Mouse (Mus musculus): ENCODE measurements around the gene Hist1h2bm. TPM values are rescaled to one million over a fixed set of nuclear protein-coding genes. Genes with fewer than 3 reads are reported as not detected.

Hist1h2bm gene
- not detected for polyA plus RNA-seq (2014; fragmentation: Illumina TruSeq; extraction: RNeasy Lipid Tissue Mini Kit (QIAGEN cat#74804); ENCODE audit: low replicate concordance)

DNA sequence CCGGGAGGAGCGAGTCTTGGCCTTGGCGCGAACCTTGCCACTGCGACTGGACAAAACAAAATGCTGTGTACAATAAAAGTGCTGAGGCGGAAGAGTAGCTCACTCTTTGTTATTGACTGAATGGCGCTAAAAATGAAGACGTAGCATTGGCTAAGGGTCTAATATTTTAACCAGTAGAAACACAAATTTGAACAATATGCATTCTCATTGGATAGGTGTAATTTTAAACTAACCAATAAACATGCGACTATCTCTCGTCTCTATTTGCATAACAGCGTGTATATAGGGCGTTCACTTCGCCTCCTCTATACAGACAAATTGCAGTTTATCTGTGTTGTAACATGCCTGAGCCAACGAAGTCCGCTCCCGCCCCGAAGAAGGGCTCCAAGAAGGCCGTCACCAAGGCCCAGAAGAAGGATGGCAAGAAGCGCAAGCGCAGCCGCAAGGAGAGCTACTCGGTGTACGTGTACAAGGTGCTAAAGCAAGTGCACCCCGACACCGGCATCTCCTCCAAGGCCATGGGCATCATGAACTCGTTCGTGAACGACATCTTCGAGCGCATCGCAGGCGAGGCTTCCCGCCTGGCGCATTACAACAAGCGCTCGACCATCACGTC lies at the start of gene Hist1h2bm:
TSS of gene Hist1h2bm (plus strand) at position 288 of the 616 bp plus-strand sequence.

DNA sequence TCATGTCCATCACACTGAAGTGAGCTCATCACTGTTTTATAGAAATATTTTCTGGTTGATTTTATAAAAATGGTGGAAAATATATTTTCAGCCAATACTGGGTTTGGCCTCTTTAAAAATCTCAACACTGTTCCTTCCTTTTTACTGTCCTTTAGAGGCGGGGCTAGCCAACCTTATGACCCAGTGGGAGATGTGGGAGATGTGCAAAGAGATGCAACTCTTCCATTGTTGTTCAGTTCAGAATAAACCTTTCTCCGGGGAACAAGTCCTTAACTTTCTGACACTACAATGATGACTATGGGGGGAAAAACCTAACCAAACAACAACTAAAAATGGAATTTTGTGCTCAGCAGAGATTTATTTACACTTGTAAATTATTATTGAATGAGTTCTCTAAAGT lies 44.5 kb upstream of the Hist1h2bm start, which contains the start of gene Olfr1360:
TSS of gene Olfr1360 (minus strand) at position 101 of the 400 bp plus-strand sequence.

DNA sequence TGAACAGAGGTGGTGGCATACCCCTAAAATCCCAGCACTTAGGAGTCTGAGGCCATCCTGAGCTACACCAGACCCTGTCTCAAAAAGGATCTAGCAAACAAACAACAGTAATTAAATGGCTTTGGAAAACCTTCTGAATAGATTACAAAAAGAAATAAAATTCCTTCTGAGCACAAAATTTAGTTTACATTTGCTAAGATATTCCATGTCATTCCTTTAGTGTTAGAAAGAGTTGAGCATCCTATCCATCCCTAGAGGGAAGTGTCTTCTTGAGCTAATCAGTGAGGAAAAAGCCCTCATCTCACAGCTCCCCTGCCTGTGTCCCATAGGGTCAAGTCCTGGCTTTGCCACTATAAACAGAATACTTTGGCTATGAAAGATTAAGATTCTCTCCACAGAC lies 24.0 kb upstream of the Hist1h2bm start, which contains the start of gene Olfr1359:
TSS of gene Olfr1359 (plus strand) at position 301 of the 400 bp plus-strand sequence.

DNA sequence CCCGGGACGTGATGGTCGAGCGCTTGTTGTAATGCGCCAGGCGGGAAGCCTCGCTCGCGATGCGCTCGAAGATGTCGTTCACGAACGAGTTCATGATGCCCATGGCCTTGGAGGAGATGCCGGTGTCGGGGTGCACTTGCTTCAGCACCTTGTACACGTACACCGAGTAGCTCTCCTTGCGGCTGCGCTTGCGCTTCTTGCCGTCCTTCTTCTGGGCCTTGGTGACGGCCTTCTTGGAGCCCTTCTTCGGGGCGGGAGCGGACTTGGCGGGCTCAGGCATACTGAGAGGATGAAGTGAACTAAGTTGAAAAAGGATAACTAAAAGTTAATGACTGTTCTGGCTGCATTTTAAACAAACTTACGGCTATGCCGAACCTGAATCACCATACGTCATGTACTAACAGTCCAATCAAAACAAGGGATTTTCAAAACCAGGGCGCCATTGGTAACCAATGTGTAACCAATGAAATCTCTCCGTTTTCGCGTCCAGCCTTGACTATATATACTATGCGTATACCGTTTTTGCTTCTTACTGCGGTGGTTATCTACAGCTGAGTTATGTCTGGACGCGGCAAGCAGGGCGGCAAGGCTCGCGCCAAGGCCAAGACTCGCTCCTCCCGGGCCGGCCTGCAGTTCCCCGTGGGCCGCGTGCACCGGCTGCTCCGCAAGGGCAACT lies 5.8 kb upstream of the Hist1h2bm start, which contains the start of the genes Hist1h2bl and Hist1h2ai:
TSS of gene Hist1h2bl (minus strand) at position 280 of the 676 bp plus-strand sequence.
TSS of gene Hist1h2ai (plus strand) at position 559 of the 676 bp plus-strand sequence.

DNA sequence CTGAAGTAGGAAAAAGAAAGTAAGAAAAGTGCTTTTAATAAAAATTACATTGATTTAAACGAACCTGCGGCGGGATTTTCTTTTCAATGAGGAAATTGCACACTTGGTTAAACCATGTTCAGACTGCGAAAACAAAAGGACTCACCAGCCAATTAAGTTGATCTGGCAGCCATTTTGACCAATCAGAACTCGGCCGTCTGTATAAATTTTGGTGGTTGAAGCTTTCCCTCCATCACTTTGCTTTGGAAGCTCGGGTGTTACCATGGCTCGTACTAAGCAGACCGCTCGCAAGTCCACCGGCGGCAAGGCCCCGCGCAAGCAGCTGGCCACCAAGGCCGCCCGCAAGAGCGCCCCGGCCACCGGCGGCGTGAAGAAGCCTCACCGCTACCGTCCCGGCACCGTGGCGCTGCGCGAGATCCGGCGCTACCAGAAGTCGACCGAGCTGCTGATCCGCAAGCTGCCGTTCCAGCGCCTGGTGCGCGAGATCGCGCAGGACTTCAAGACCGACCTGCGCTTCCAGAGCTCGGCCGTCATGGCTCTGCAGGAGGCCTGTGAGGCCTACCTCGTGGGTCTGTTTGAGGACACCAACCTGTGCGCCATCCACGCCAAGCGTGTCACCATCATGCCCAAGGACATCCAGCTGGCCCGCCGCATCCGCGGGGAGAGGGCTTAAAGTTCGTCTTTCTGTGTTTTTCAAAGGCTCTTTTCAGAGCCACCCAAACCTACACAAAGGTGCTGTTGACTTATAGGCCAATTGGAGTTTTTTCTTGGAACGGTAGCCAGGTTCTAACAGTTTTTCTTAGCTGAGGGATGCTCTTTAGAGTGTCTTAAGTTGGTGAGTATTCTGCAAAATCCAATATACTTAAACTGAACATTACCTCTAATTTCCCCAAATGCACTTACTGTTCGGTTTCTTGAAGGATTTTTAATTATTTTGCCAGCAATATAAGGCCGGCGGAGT lies 4.2 kb upstream of the Hist1h2bm start, which contains the start of gene Hist1h3h:
TSS of gene Hist1h3h (plus strand) at position 263 of the 961 bp plus-strand sequence.

DNA sequence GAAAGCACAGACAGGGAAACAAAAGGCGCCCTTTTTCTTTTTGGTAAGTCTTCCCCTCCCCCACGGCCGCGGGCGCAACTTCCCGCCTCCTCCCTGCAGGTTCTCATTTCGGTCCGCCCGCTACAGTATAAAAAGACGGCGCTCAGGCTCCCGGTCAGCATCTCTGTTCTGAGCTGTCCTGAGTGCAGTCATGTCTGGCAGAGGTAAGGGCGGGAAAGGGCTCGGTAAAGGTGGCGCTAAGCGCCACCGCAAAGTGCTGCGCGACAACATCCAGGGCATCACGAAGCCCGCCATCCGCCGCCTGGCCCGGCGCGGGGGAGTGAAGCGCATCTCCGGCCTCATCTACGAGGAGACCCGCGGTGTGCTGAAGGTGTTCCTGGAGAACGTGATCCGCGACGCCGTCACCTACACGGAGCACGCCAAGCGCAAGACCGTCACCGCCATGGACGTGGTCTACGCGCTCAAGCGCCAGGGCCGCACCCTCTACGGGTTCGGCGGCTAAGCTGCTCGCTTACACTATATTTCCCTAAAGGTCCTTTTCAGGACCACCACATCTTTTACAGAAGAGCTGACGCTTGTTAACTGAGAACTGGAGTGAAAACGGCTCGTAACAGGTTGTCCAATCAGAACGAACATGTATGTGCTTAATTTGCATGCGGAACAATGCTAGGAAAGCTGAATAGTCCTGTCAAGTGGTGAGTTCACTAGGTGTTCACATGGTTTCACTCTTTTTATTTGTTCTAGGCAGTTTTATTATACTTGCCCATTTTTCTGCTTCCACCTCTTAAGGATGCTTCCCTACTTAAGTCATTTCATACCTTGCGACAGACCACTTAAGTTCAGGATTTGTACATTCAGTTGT lies 13.3 kb downstream of the Hist1h2bm start, which contains the start of gene Hist1h4j:
TSS of gene Hist1h4j (plus strand) at position 159 of the 862 bp plus-strand sequence.

DNA sequence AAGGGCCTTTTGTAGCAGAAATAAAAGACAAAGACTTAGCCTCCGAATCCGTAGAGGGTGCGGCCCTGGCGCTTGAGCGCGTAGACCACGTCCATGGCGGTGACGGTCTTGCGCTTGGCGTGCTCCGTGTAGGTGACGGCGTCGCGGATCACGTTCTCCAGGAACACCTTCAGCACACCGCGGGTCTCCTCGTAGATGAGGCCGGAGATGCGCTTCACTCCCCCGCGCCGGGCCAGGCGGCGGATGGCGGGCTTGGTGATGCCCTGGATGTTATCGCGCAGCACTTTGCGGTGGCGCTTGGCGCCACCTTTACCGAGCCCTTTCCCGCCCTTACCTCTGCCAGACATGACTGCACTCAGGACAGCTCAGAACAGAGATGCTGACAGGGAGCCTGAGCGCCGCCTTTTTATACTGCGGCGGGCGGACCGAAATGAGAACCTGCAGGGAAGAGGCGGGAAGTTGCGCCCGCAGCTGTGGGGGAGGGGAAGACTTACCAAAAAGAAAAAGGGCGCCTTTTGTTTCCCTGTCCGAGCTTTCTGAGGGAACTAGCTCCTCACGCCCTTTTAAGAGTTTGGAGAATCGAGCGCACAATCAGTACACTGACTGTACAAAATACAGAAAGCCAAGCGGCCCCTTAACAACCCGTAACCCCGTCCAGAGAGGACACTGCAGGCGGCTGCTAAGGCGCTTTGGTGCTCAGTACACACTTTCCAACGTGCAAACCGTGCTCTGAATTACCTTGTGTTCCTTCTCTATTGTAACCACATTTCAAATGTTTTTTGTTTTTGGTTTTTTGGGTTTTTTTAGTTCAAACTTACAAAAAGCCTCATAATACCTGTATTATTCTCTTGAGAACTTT lies 28.5 kb downstream of the Hist1h2bm start, which contains the start of gene Hist1h4k:
TSS of gene Hist1h4k (minus strand) at position 347 of the 859 bp plus-strand sequence.

DNA sequence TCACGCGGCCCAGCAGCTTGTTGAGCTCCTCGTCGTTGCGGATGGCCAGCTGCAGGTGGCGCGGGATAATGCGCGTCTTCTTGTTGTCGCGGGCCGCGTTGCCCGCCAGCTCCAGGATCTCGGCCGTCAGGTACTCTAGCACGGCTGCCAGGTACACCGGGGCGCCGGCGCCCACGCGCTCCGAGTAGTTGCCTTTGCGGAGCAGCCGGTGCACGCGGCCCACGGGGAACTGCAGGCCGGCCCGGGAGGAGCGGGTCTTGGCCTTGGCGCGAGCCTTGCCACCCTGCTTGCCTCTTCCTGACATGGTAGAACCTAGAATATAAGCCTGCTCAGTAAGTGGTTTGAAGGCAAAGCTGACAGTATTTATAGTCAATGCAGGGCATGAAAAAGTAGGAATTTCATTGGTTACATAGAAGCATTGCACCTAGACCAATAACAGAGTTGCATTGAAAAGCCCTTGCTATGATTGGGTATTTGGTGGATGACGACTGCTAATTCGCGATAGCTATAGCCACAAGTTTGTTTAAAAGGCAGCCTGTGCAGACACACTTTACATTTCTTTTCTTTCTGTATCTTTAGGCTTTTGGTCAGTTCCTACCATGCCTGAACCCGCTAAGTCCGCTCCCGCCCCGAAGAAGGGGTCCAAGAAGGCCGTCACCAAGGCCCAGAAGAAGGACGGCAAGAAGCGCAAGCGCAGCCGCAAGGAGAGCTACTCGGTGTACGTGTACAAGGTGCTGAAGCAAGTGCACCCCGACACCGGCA lies 31.9 kb downstream of the Hist1h2bm start, which contains the start of the genes Hist1h2ak and Hist1h2bn:
TSS of gene Hist1h2ak (minus strand) at position 304 of the 762 bp plus-strand sequence.
TSS of gene Hist1h2bn (plus strand) at position 600 of the 762 bp plus-strand sequence.

Other genes starting within 250 kb of the Hist1h2bm start
- 0.33 TPM for gene Zkscan4, start 243.1 kb upstream of the Hist1h2bm start, polyA plus RNA-seq (2014; fragmentation: Illumina TruSeq; extraction: RNeasy Lipid Tissue Mini Kit (QIAGEN cat#74804); ENCODE audit: low replicate concordance)
- gene Gm10065, start 242.6 kb upstream of the Hist1h2bm start, polyA plus RNA-seq (2014; fragmentation: Illumina TruSeq; extraction: RNeasy Lipid Tissue Mini Kit (QIAGEN cat#74804); ENCODE audit: low replicate concordance) = not detected
- gene AK157302, start 226.8 kb upstream of the Hist1h2bm start, polyA plus RNA-seq (2014; fragmentation: Illumina TruSeq; extraction: RNeasy Lipid Tissue Mini Kit (QIAGEN cat#74804); ENCODE audit: low replicate concordance) = 4.2 TPM
- gene Gm11273, start 220.6 kb upstream of the Hist1h2bm start, polyA plus RNA-seq (2014; fragmentation: Illumina TruSeq; extraction: RNeasy Lipid Tissue Mini Kit (QIAGEN cat#74804); ENCODE audit: low replicate concordance) = not detected
- gene Zkscan8, start 190.9 kb upstream of the Hist1h2bm start, polyA plus RNA-seq (2014; fragmentation: Illumina TruSeq; extraction: RNeasy Lipid Tissue Mini Kit (QIAGEN cat#74804); ENCODE audit: low replicate concordance) = 15.6 TPM
- gene Olfr1366, start 179.2 kb upstream of the Hist1h2bm start, polyA plus RNA-seq (2014; fragmentation: Illumina TruSeq; extraction: RNeasy Lipid Tissue Mini Kit (QIAGEN cat#74804); ENCODE audit: low replicate concordance) = not detected
- not detected for gene Olfr1535, start 162.2 kb upstream of the Hist1h2bm start, polyA plus RNA-seq (2014; fragmentation: Illumina TruSeq; extraction: RNeasy Lipid Tissue Mini Kit (QIAGEN cat#74804); ENCODE audit: low replicate concordance)
- gene Olfr1364, start 140.3 kb upstream of the Hist1h2bm start, polyA plus RNA-seq (2014; fragmentation: Illumina TruSeq; extraction: RNeasy Lipid Tissue Mini Kit (QIAGEN cat#74804); ENCODE audit: low replicate concordance) = not detected
- gene Olfr1362, start 108.0 kb upstream of the Hist1h2bm start, polyA plus RNA-seq (2014; fragmentation: Illumina TruSeq; extraction: RNeasy Lipid Tissue Mini Kit (QIAGEN cat#74804); ENCODE audit: low replicate concordance) = not detected
- not detected for gene Olfr11, start 79.5 kb upstream of the Hist1h2bm start, polyA plus RNA-seq (2014; fragmentation: Illumina TruSeq; extraction: RNeasy Lipid Tissue Mini Kit (QIAGEN cat#74804); ENCODE audit: low replicate concordance)
- not detected for gene Olfr1361, start 58.7 kb upstream of the Hist1h2bm start, polyA plus RNA-seq (2014; fragmentation: Illumina TruSeq; extraction: RNeasy Lipid Tissue Mini Kit (QIAGEN cat#74804); ENCODE audit: low replicate concordance)
- not detected for gene Olfr1360, start 44.6 kb upstream of the Hist1h2bm start, polyA plus RNA-seq (2014; fragmentation: Illumina TruSeq; extraction: RNeasy Lipid Tissue Mini Kit (QIAGEN cat#74804); ENCODE audit: low replicate concordance)
- gene Olfr1359, start 23.9 kb upstream of the Hist1h2bm start, polyA plus RNA-seq (2014; fragmentation: Illumina TruSeq; extraction: RNeasy Lipid Tissue Mini Kit (QIAGEN cat#74804); ENCODE audit: low replicate concordance) = not detected
- not detected for gene Hist1h2bl, start 5.9 kb upstream of the Hist1h2bm start, polyA plus RNA-seq (2014; fragmentation: Illumina TruSeq; extraction: RNeasy Lipid Tissue Mini Kit (QIAGEN cat#74804); ENCODE audit: low replicate concordance)
- not detected for gene Hist1h2ai, start 5.6 kb upstream of the Hist1h2bm start, polyA plus RNA-seq (2014; fragmentation: Illumina TruSeq; extraction: RNeasy Lipid Tissue Mini Kit (QIAGEN cat#74804); ENCODE audit: low replicate concordance)
- gene Hist1h3h, start 4.4 kb upstream of the Hist1h2bm start, polyA plus RNA-seq (2014; fragmentation: Illumina TruSeq; extraction: RNeasy Lipid Tissue Mini Kit (QIAGEN cat#74804); ENCODE audit: low replicate concordance) = not detected
- gene Hist1h4j, start 13.0 kb downstream of the Hist1h2bm start, polyA plus RNA-seq (2014; fragmentation: Illumina TruSeq; extraction: RNeasy Lipid Tissue Mini Kit (QIAGEN cat#74804); ENCODE audit: low replicate concordance) = 1.7 TPM
- not detected for gene Hist1h4k, start 28.5 kb downstream of the Hist1h2bm start, polyA plus RNA-seq (2014; fragmentation: Illumina TruSeq; extraction: RNeasy Lipid Tissue Mini Kit (QIAGEN cat#74804); ENCODE audit: low replicate concordance)
- gene Hist1h2ak, start 31.8 kb downstream of the Hist1h2bm start, polyA plus RNA-seq (2014; fragmentation: Illumina TruSeq; extraction: RNeasy Lipid Tissue Mini Kit (QIAGEN cat#74804); ENCODE audit: low replicate concordance) = not detected
- gene Hist1h2bn, start 32.1 kb downstream of the Hist1h2bm start, polyA plus RNA-seq (2014; fragmentation: Illumina TruSeq; extraction: RNeasy Lipid Tissue Mini Kit (QIAGEN cat#74804); ENCODE audit: low replicate concordance) = not detected
- gene Hist1h1b, start 58.6 kb downstream of the Hist1h2bm start, polyA plus RNA-seq (2014; fragmentation: Illumina TruSeq; extraction: RNeasy Lipid Tissue Mini Kit (QIAGEN cat#74804); ENCODE audit: low replicate concordance) = not detected
- gene Hist1h3i, start 61.3 kb downstream of the Hist1h2bm start, polyA plus RNA-seq (2014; fragmentation: Illumina TruSeq; extraction: RNeasy Lipid Tissue Mini Kit (QIAGEN cat#74804); ENCODE audit: low replicate concordance) = not detected
- not detected for gene Hist1h2an, start 65.2 kb downstream of the Hist1h2bm start, polyA plus RNA-seq (2014; fragmentation: Illumina TruSeq; extraction: RNeasy Lipid Tissue Mini Kit (QIAGEN cat#74804); ENCODE audit: low replicate concordance)
- not detected for gene Hist1h2bp, start 65.4 kb downstream of the Hist1h2bm start, polyA plus RNA-seq (2014; fragmentation: Illumina TruSeq; extraction: RNeasy Lipid Tissue Mini Kit (QIAGEN cat#74804); ENCODE audit: low replicate concordance)
- 1.1 TPM for gene Hist1h2bq, start 88.2 kb downstream of the Hist1h2bm start, polyA plus RNA-seq (2014; fragmentation: Illumina TruSeq; extraction: RNeasy Lipid Tissue Mini Kit (QIAGEN cat#74804); ENCODE audit: low replicate concordance)
- not detected for gene Hist1h2ao, start 88.4 kb downstream of the Hist1h2bm start, polyA plus RNA-seq (2014; fragmentation: Illumina TruSeq; extraction: RNeasy Lipid Tissue Mini Kit (QIAGEN cat#74804); ENCODE audit: low replicate concordance)
- not detected for gene Hist1h4m, start 89.7 kb downstream of the Hist1h2bm start, polyA plus RNA-seq (2014; fragmentation: Illumina TruSeq; extraction: RNeasy Lipid Tissue Mini Kit (QIAGEN cat#74804); ENCODE audit: low replicate concordance)
- gene Hist1h4n, start 110.2 kb downstream of the Hist1h2bm start, polyA plus RNA-seq (2014; fragmentation: Illumina TruSeq; extraction: RNeasy Lipid Tissue Mini Kit (QIAGEN cat#74804); ENCODE audit: low replicate concordance) = not detected
- not detected for gene Hist1h2ap, start 111.5 kb downstream of the Hist1h2bm start, polyA plus RNA-seq (2014; fragmentation: Illumina TruSeq; extraction: RNeasy Lipid Tissue Mini Kit (QIAGEN cat#74804); ENCODE audit: low replicate concordance)
- gene Hist1h2br, start 111.7 kb downstream of the Hist1h2bm start, polyA plus RNA-seq (2014; fragmentation: Illumina TruSeq; extraction: RNeasy Lipid Tissue Mini Kit (QIAGEN cat#74804); ENCODE audit: low replicate concordance) = 0.85 TPM
- 0.93 TPM for gene Zfp184, start 223.1 kb downstream of the Hist1h2bm start, polyA plus RNA-seq (2014; fragmentation: Illumina TruSeq; extraction: RNeasy Lipid Tissue Mini Kit (QIAGEN cat#74804); ENCODE audit: low replicate concordance)